Mouse (Mus musculus): ENCODE data around the gene Olfr854. TPM values are rescaled to one million over a fixed set of nuclear protein-coding genes. Genes with fewer than 3 reads are reported as not detected.

The Olfr854 gene
- not detected for total RNA-seq (2022)

DNA sequence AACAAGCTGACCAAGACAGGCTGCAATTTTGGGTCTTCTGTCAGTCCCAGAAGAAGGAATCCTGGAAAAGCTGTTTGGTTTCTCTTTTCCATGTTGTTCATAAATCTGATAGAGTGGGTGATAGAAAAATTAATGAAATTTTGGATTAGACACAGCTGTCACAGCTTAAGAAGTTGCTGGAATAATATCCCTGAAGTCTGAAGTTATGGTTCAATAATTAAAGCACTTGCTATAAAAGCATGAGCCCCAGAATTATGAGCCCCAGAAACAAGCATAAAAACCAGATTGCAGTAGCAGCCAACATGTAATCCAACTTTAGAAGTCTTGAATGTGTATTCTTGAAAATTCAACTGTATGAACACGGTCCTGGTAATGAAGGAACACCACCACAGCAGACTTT, at the start of gene Olfr854:
Gene Olfr854, minus strand, starts transcription at position 101 of the 400 bp plus-strand sequence.
- no peak for DNase-seq (ENCODE audit: low spot score in 2 of 2)

DNA sequence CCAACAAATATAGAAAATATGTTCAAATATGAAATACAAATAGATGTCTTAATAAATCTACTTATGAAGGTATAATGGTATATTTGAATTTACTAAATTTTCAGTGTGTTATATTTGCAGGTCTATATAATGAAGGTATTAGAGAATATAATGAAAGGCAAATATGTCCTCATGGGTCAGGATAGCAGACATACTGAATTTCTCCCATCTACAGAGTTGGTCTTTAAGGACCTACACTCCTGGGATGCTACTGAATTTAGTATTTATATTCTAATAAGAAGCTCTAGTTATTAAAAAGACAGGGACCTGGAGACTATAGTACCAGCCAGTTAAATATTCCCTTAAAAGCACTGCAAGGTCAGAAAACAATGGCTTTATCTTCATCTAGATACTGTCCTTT, 15.1 kb upstream of the Olfr854 start, which contains the start of gene Olfr855:
Gene Olfr855, plus strand, starts transcription at position 301 of the 400 bp plus-strand sequence.
- no peak for DNase-seq (ENCODE audit: low spot score in 2 of 2)

DNA sequence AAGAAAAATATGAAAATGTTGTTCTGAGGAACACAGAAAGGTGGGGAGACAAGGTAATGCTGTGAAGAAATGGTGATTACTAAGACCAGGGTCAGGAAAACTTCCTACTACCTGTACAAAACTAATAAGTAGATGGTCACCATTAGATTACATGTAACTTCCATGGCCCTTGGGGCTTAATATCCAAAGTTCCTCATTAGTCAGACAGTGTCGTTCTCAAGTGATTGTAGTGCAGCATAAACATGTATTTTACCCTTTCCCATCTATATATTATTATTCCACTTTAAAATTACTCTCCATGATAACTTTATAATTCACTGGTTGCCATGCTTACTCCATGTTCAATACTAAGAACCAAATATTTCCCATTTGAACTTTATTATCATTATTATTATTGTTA, 26.2 kb downstream of the Olfr854 start, which contains the start of gene Olfr853:
Gene Olfr853, minus strand, starts transcription at position 101 of the 400 bp plus-strand sequence.
- no peak for DNase-seq (ENCODE audit: low spot score in 2 of 2)

Other genes starting within 250 kb of the Olfr854 start
- gene Olfr845, start 230.9 kb downstream of the Olfr854 start, total RNA-seq (2022) = not detected
- gene Olfr846, start 203.4 kb downstream of the Olfr854 start, total RNA-seq (2022) = not detected
- gene Olfr847, start 188.7 kb downstream of the Olfr854 start, total RNA-seq (2022) = not detected
- gene Olfr849, start 127.1 kb downstream of the Olfr854 start, total RNA-seq (2022) = not detected
- not detected for gene Olfr850, start 89.1 kb downstream of the Olfr854 start, total RNA-seq (2022)
- not detected for gene Olfr851, start 74.1 kb downstream of the Olfr854 start, total RNA-seq (2022)
- gene Olfr853, start 26.3 kb downstream of the Olfr854 start, total RNA-seq (2022) = not detected
- gene Olfr855, start 15.2 kb upstream of the Olfr854 start, total RNA-seq (2022) = not detected
- gene Zfp317, start 54.7 kb upstream of the Olfr854 start, total RNA-seq (2022) = 10 to 100 TPM; 21.9 to 26.3 (median 22.5) TPM
- gene Olfr857, start 142.1 kb upstream of the Olfr854 start, total RNA-seq (2022) = under 1 TPM in 1 of 4 experiments, not detected in 3; 0.14 TPM
- gene Olfr58, start 212.9 kb upstream of the Olfr854 start, total RNA-seq (2022) = not detected
- not detected for gene Olfr859, start 237.5 kb upstream of the Olfr854 start, total RNA-seq (2022)

Data from left cerebral cortex, adult 8-10 months (tissue).